Mouse (Mus musculus): ENCODE results near the gene Zfp948.
"Not testable (repeated sequence)": the region's sequence is repeated elsewhere in the genome, so short reads cannot be mapped to it uniquely, and the experiment has no call there.

Zfp948 gene

GRCm38 (mm10) chr17:21635758-21636157 is 69.0 kb downstream of the Zfp948 start:
- DNase-seq (ENCODE audit: low read depth, low spot score) = not testable (repeated sequence)
